In genomic region chr12:85848164-85848958, GRCm38 (mm10) we compare ENCODE assay signal across 8 mouse cellular contexts. TPM values are rescaled to one million over a fixed set of nuclear protein-coding genes. Genes with fewer than 3 reads are reported as not detected.
A peak's percentile ranks its signal among the peaks of the same experiment; 100 is the strongest.
DNase-seq lines count a peak whose midpoint lies in the region; ATAC-seq lines count a peak whose summit lies in the region.
"Had no signal": no experiment of that assay in that cellular context is flagged by ENCODE, and none has a peak within 500 bp of the region (broad histone marks: within the 10 kb centered on the region; RNA-seq: fewer than 3 reads in every experiment).

No protein-coding gene starts in this region.

- WGBS in embryonic facial prominence, embryonic 15.5 days, result 81% methylated on average over 7 of the region's 7 CpGs
- 86% methylated on average over 7 of the region's 7 CpGs for WGBS in hindbrain, embryonic 14.5 days
- WGBS in stomach, embryonic 14.5 days, result 65% methylated on average over 7 of the region's 7 CpGs

- no peak overlapping the region for H3K4me3 ChIP-seq in embryonic facial prominence, embryonic 15.5 days (replicated peaks)
- H3K4me3 ChIP-seq in hindbrain, embryonic 14.5 days (replicated peaks; ENCODE audit: low read length), result no peak overlapping the region
- no peak overlapping the region for H3K4me3 ChIP-seq in stomach, embryonic 14.5 days (ENCODE audit: low read depth, low read length)
- H3K4me3 ChIP-seq: erythroblast, embryonic 14.5 days had no signal

- no peaks in the 10 kb centered on the region for H3K9me3 ChIP-seq in embryonic facial prominence, embryonic 15.5 days (replicated peaks)
- H3K9me3 ChIP-seq in hindbrain, embryonic 14.5 days (ENCODE audit: control insufficient read depth, low read length), result no peaks in the 10 kb centered on the region
- H3K9me3 ChIP-seq in stomach, embryonic 14.5 days (ENCODE audit: control insufficient read depth, low read depth, low read length), result no peaks in the 10 kb centered on the region

- H3K36me3 ChIP-seq in embryonic facial prominence, embryonic 15.5 days, result 0 out of 2 replicates have a peak, but pooled peaks cover 12% of the 10 kb centered on the region
- H3K36me3 ChIP-seq in hindbrain, embryonic 14.5 days (replicated peaks; ENCODE audit: control insufficient read depth, insufficient read depth), result peaks cover 25% of the 10 kb centered on the region
- no peaks in the 10 kb centered on the region for H3K36me3 ChIP-seq in stomach, embryonic 14.5 days (ENCODE audit: control insufficient read depth, insufficient read depth, low read length)

- intact Hi-C loops in left cerebral cortex, postnatal 36 days (cut with DNase I), result no loop called here

- H3K4me2 ChIP-seq in embryonic facial prominence, embryonic 15.5 days (replicated peaks), result no peak overlapping the region
- H3K4me2 ChIP-seq in hindbrain, embryonic 14.5 days (replicated peaks), result no peak overlapping the region
- H3K4me2 ChIP-seq in stomach, embryonic 14.5 days (replicated peaks; ENCODE audit: low read depth, low read length), result no peak overlapping the region

- H3K4me1 ChIP-seq in embryonic facial prominence, embryonic 15.5 days, result no peaks in the 10 kb centered on the region
- no peaks in the 10 kb centered on the region for H3K4me1 ChIP-seq in hindbrain, embryonic 14.5 days (replicated peaks; ENCODE audit: control insufficient read depth, insufficient read depth, low read length)
- no peaks in the 10 kb centered on the region for H3K4me1 ChIP-seq in stomach, embryonic 14.5 days (ENCODE audit: control insufficient read depth, insufficient read depth, low read length)

- no peaks in the 10 kb centered on the region for H3K27me3 ChIP-seq in embryonic facial prominence, embryonic 15.5 days
- no peaks in the 10 kb centered on the region for H3K27me3 ChIP-seq in hindbrain, embryonic 14.5 days (ENCODE audit: control insufficient read depth, insufficient read depth, low read length)
- H3K27me3 ChIP-seq in stomach, embryonic 14.5 days (ENCODE audit: control insufficient read depth, insufficient read depth, low read length), result no peaks in the 10 kb centered on the region

- ATAC-seq in embryonic facial prominence, embryonic 15.5 days (ENCODE audit: insufficient number of reproducible peaks, low FRiP score, low TSS enrichment, low read depth), result 0 out of 2 replicates have a peak, but pooled peaks have one; percentile 65
- no peak for ATAC-seq in hindbrain, embryonic 14.5 days (ENCODE audit: low FRiP score)
- ATAC-seq in stomach, embryonic 14.5 days (ENCODE audit: insufficient number of reproducible peaks, insufficient read depth, low FRiP score, low read depth), result peak; percentile 75; the same call in 1 of the 2 replicates

- no peak overlapping the region for H3K27ac ChIP-seq in embryonic facial prominence, embryonic 15.5 days (replicated peaks)
- no peak overlapping the region for H3K27ac ChIP-seq in hindbrain, embryonic 14.5 days
- H3K27ac ChIP-seq in stomach, embryonic 14.5 days (ENCODE audit: low read length), result no peak overlapping the region

- no peak overlapping the region for H3K9ac ChIP-seq in embryonic facial prominence, embryonic 15.5 days
- H3K9ac ChIP-seq in hindbrain, embryonic 14.5 days, result no peak overlapping the region
- no peak overlapping the region for H3K9ac ChIP-seq in stomach, embryonic 14.5 days (replicated peaks; ENCODE audit: low read depth, low read length)

- peak; percentile 53 for DNase-seq in ovary, postnatal 14 days (ENCODE audit: low spot score)
- no peak for DNase-seq in ovary, postnatal 10 days (ENCODE audit: low spot score)
- DNase-seq in T-cell, adult 2 months (ENCODE audit: low spot score), result peak; percentile 3
- peak; percentile 44 for DNase-seq in hindbrain, embryonic 14.5 days (ENCODE audit: low spot score)
- peak; percentile 11 to 27 for DNase-seq in left cerebral cortex, postnatal 36 days (ENCODE audit: low spot score in 2 of 2)

RNA-seq across cellular contexts. Expression of gene Ttll5, which starts 23.9 kb away (rescaled TPM):
- 13.1 and 13.6 TPM in 2 replicates for polyA plus RNA-seq in embryonic facial prominence, embryonic 15.5 days (2015; fragmentation: Nextera tagmentation; extraction: Ambion mirVana)
- polyA plus RNA-seq in hindbrain, embryonic 14.5 days (2014; fragmentation: Nextera tagmentation; extraction: Ambion mirVana), result 14.4 TPM in 2 replicates
- 10 to 100 TPM; 39.5 to 49.1 TPM for total RNA-seq in left cerebral cortex, postnatal 36 days (2021)
- polyA plus RNA-seq in stomach, embryonic 14.5 days (2014; fragmentation: Nextera tagmentation; extraction: Ambion mirVana), result 17.7 and 17.8 TPM in 2 replicates

RNA-seq across cellular contexts. Expression of gene Erg28, which starts 24.0 kb away (rescaled TPM):
- polyA plus RNA-seq in embryonic facial prominence, embryonic 15.5 days (2015; fragmentation: Nextera tagmentation; extraction: Ambion mirVana), result 109 TPM in 2 replicates
- polyA plus RNA-seq in hindbrain, embryonic 14.5 days (2014; fragmentation: Nextera tagmentation; extraction: Ambion mirVana), result 89.0 and 101 TPM in 2 replicates
- 10 to 100 TPM; 49.1 to 49.2 TPM for total RNA-seq in left cerebral cortex, postnatal 36 days (2021)
- polyA plus RNA-seq in stomach, embryonic 14.5 days (2014; fragmentation: Nextera tagmentation; extraction: Ambion mirVana), result 112 and 130 TPM in 2 replicates
